Mouse (Mus musculus): ENCODE data around the gene Cdca3. TPM values are rescaled to one million over a fixed set of nuclear protein-coding genes. Genes with fewer than 3 reads are reported as not detected.

The Cdca3 gene
- polyA plus RNA-seq, 1 experiment from 2014 or later, result 201 TPM

- no peak for ATAC-seq (ENCODE audit: low FRiP score, low TSS enrichment)
- H3K4me1 ChIP-seq (ENCODE audit: control insufficient read depth, insufficient read depth, low read length), result peaks cover 22% of the 10 kb centered on the region; the same call in 1 of the 2 replicates
- H3K36me3 ChIP-seq (ENCODE audit: control insufficient read depth, insufficient read depth, low read length), result peaks cover 35% of the 10 kb centered on the region
- 83% methylated on average over 24 of the region's 24 CpGs for WGBS
- H3K9me3 ChIP-seq (ENCODE audit: control insufficient read depth, low read length), result no peaks in the 10 kb centered on the region
- 0 out of 2 replicates have a peak overlapping the region, but pooled peaks have one; percentile 8 for H3K27ac ChIP-seq (ENCODE audit: low read depth, low read length)
- no peaks in the 10 kb centered on the region for H3K27me3 ChIP-seq (ENCODE audit: control insufficient read depth, insufficient read depth, low read length)
- H3K4me3 ChIP-seq (ENCODE audit: low read length), result peak overlapping the region; percentile 74
- peak overlapping the region; percentile 57 for H3K4me2 ChIP-seq (replicated peaks; ENCODE audit: low read depth, low read length)
- peak overlapping the region; percentile 82; the same call in 1 of the 2 replicates for H3K9ac ChIP-seq (ENCODE audit: low read depth, low read length)
Observed at GRCm38 (mm10) chr6:124811701-124812560, 17.4 kb upstream of the Cdca3 start.

- Histone ChIP-seq H3K36me3 (ENCODE audit: control insufficient read depth, insufficient read depth, low read length) (peaks cover 44% of the 10 kb centered on the region), H3K4me1 (ENCODE audit: control insufficient read depth, insufficient read depth, low read length) (peaks cover 22% of the 10 kb centered on the region; the same call in 1 of the 2 replicates), H3K9me3 (ENCODE audit: control insufficient read depth, low read length) (no peaks in the 10 kb centered on the region), H3K4me2 (replicated peaks; ENCODE audit: low read depth, low read length) (peak overlapping the region; percentile 57), H3K9ac (ENCODE audit: low read depth, low read length) (peak overlapping the region; percentile 82), H3K27ac (ENCODE audit: low read depth, low read length) (no peak overlapping the region), H3K27me3 (ENCODE audit: control insufficient read depth, insufficient read depth, low read length) (no peaks in the 10 kb centered on the region), H3K4me3 (ENCODE audit: low read length) (peak overlapping the region; percentile 74)
- no peak for ATAC-seq (ENCODE audit: low FRiP score, low TSS enrichment)
- 18% methylated on average over 9 of the region's 9 CpGs for WGBS
Observed at GRCm38 (mm10) chr6:124812848-124813247, 16.5 kb upstream of the Cdca3 start.

GRCm38 (mm10) chr6:124813496-124813895, 15.9 kb upstream of the Cdca3 start:
- Histone ChIP-seq H3K4me1 (ENCODE audit: control insufficient read depth, insufficient read depth, low read length) (peaks cover 19% of the 10 kb centered on the region; the same call in 1 of the 2 replicates), H3K9me3 (ENCODE audit: control insufficient read depth, low read length) (no peaks in the 10 kb centered on the region), H3K27me3 (ENCODE audit: control insufficient read depth, insufficient read depth, low read length) (no peaks in the 10 kb centered on the region), H3K36me3 (ENCODE audit: control insufficient read depth, insufficient read depth, low read length) (peaks cover 51% of the 10 kb centered on the region), H3K9ac (ENCODE audit: low read depth, low read length) (peak overlapping the region; percentile 82), H3K27ac (ENCODE audit: low read depth, low read length) (peak overlapping the region; percentile 91), H3K4me2 (replicated peaks; ENCODE audit: low read depth, low read length) (peak overlapping the region; percentile 57), H3K4me3 (ENCODE audit: low read length) (peak overlapping the region; percentile 74)
- ATAC-seq (ENCODE audit: low FRiP score, low TSS enrichment), result peak; percentile 40
- WGBS, result 0% methylated on average over 15 of the region's 18 CpGs

- Histone ChIP-seq H3K27ac (ENCODE audit: low read depth, low read length) (peak within 1 kb of the TSS; percentile 91), H3K4me2 (replicated peaks; ENCODE audit: low read depth, low read length) (peak within 1 kb of the TSS; percentile 57), H3K27me3 (ENCODE audit: control insufficient read depth, insufficient read depth, low read length) (no peaks in the 10 kb centered on the region), H3K9ac (ENCODE audit: low read depth, low read length) (peak within 1 kb of the TSS; percentile 82), H3K4me1 (ENCODE audit: control insufficient read depth, insufficient read depth, low read length) (peaks cover 19% of the 10 kb centered on the region; the same call in 1 of the 2 replicates), H3K4me3 (ENCODE audit: low read length) (peak within 1 kb of the TSS; percentile 74), H3K36me3 (ENCODE audit: control insufficient read depth, insufficient read depth, low read length) (peaks cover 55% of the 10 kb centered on the region), H3K9me3 (ENCODE audit: control insufficient read depth, low read length) (no peaks in the 10 kb centered on the region)
- peak; percentile 87 for ATAC-seq (ENCODE audit: low FRiP score, low TSS enrichment)
- under 1% methylated on average over 22 of the region's 22 CpGs for WGBS
Observed at GRCm38 (mm10) chr6:124813933-124814332, 15.4 kb upstream of the Cdca3 start, which contains the start of gene Tpi1. TSS of gene Tpi1 (minus strand) at chr6:124814296.

- H3K27ac ChIP-seq (ENCODE audit: low read depth, low read length), result peak overlapping the region; percentile 49
Observed at GRCm38 (mm10) chr6:124814448-124814847, 14.9 kb upstream of the Cdca3 start.

GRCm38 (mm10) chr6:124814858-124815774, 14.2 kb upstream of the Cdca3 start:
- Histone ChIP-seq H3K27ac (ENCODE audit: low read depth, low read length) (peak overlapping the region; percentile 31; the same call in 1 of the 2 replicates), H3K9ac (ENCODE audit: low read depth, low read length) (no peak overlapping the region; the same call in 1 of the 2 replicates), H3K27me3 (ENCODE audit: control insufficient read depth, insufficient read depth, low read length) (no peaks in the 10 kb centered on the region), H3K4me1 (ENCODE audit: control insufficient read depth, insufficient read depth, low read length) (peaks cover 15% of the 10 kb centered on the region; the same call in 1 of the 2 replicates), H3K4me2 (replicated peaks; ENCODE audit: low read depth, low read length) (peak overlapping the region; percentile 57; the same call in 1 of the 2 replicates), H3K36me3 (ENCODE audit: control insufficient read depth, insufficient read depth, low read length) (peaks cover 64% of the 10 kb centered on the region), H3K4me3 (ENCODE audit: low read length) (no peak overlapping the region), H3K9me3 (ENCODE audit: control insufficient read depth, low read length) (no peaks in the 10 kb centered on the region)
- WGBS, result 66% methylated on average over 9 of the region's 9 CpGs
- peak; percentile 9; the same call in 1 of the 2 replicates for ATAC-seq (ENCODE audit: low FRiP score, low TSS enrichment)

More at GRCm38 (mm10) chr6:124814448-124814847, 14.9 kb upstream of the Cdca3 start:
- ATAC-seq (ENCODE audit: low FRiP score, low TSS enrichment), result peak; percentile 53
- Histone ChIP-seq H3K4me3 (ENCODE audit: low read length) (peak overlapping the region; percentile 74), H3K9me3 (ENCODE audit: control insufficient read depth, low read length) (no peaks in the 10 kb centered on the region), H3K4me2 (replicated peaks; ENCODE audit: low read depth, low read length) (peak overlapping the region; percentile 57), H3K4me1 (ENCODE audit: control insufficient read depth, insufficient read depth, low read length) (peaks cover 19% of the 10 kb centered on the region; the same call in 1 of the 2 replicates), H3K9ac (ENCODE audit: low read depth, low read length) (no peak overlapping the region), H3K27me3 (ENCODE audit: control insufficient read depth, insufficient read depth, low read length) (no peaks in the 10 kb centered on the region), H3K36me3 (ENCODE audit: control insufficient read depth, insufficient read depth, low read length) (peaks cover 60% of the 10 kb centered on the region)
- WGBS, result 22% methylated on average over 8 of the region's 8 CpGs

GRCm38 (mm10) chr6:124816611-124817010, 12.7 kb upstream of the Cdca3 start:
- no peak for ATAC-seq (ENCODE audit: low FRiP score, low TSS enrichment)
- H3K27me3 ChIP-seq (ENCODE audit: control insufficient read depth, insufficient read depth, low read length), result no peaks in the 10 kb centered on the region
- H3K4me3 ChIP-seq (ENCODE audit: low read length), result no peak overlapping the region
- peaks cover 66% of the 10 kb centered on the region for H3K36me3 ChIP-seq (ENCODE audit: control insufficient read depth, insufficient read depth, low read length)
- no peak overlapping the region for H3K9ac ChIP-seq (ENCODE audit: low read depth, low read length)
- WGBS, result 95% methylated on average over 4 of the region's 4 CpGs
- H3K9me3 ChIP-seq (ENCODE audit: control insufficient read depth, low read length), result no peaks in the 10 kb centered on the region
- no peak overlapping the region for H3K4me2 ChIP-seq (replicated peaks; ENCODE audit: low read depth, low read length)
- peaks cover 10% of the 10 kb centered on the region; the same call in 1 of the 2 replicates for H3K4me1 ChIP-seq (ENCODE audit: control insufficient read depth, insufficient read depth, low read length)
- no peak overlapping the region for H3K27ac ChIP-seq (ENCODE audit: low read depth, low read length)

- Histone ChIP-seq H3K4me3 (ENCODE audit: low read length) (no peak overlapping the region), H3K9me3 (ENCODE audit: control insufficient read depth, low read length) (no peaks in the 10 kb centered on the region), H3K36me3 (ENCODE audit: control insufficient read depth, insufficient read depth, low read length) (peaks cover 66% of the 10 kb centered on the region), H3K4me2 (replicated peaks; ENCODE audit: low read depth, low read length) (no peak overlapping the region), H3K4me1 (ENCODE audit: control insufficient read depth, insufficient read depth, low read length) (peaks cover 8% of the 10 kb centered on the region; the same call in 1 of the 2 replicates), H3K9ac (ENCODE audit: low read depth, low read length) (no peak overlapping the region), H3K27ac (ENCODE audit: low read depth, low read length) (no peak overlapping the region), H3K27me3 (ENCODE audit: control insufficient read depth, insufficient read depth, low read length) (no peaks in the 10 kb centered on the region)
- WGBS, result 95% methylated on average over 11 of the region's 11 CpGs
- ATAC-seq (ENCODE audit: low FRiP score, low TSS enrichment), result no peak
Observed at GRCm38 (mm10) chr6:124817125-124817524, 12.2 kb upstream of the Cdca3 start.
